Mouse (Mus musculus): ENCODE data around the gene Ern2. TPM values are rescaled to one million over a fixed set of nuclear protein-coding genes. Genes with fewer than 3 reads are reported as not detected.
A peak's percentile ranks its signal among the peaks of the same experiment; 100 is the strongest.

Ern2 gene
- total and polyA plus RNA-seq, 3 experiments, result not detected

DNA sequence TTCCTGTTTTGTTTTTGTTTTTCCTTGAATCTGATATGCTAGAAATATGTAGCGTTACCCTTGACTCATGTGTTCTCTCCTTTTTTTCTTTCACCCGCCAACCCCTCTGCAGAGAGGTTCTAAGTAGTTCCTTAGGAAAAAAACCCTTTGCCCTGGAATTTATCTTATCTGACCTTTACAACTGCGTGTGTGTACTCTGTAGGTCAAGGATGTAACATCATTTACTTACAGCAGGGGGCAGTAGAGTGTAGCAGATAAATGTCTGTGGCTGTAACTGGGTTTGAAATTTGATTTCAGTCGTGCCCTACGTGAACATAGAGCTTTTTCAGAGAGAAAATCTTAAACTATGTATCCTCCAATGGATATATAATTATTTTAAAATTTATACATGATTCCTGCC, 13.3 kb upstream of the Ern2 start:
- H3K9ac ChIP-seq (ENCODE audit: control insufficient read depth, low read depth, low read length, poor library complexity, severe bottlenecking), result no peak overlapping the region
- no peaks in the 10 kb centered on the region for H3K79me2 ChIP-seq (ENCODE audit: control insufficient read depth, insufficient read depth, low read length, poor library complexity)
- no peak overlapping the region for H3K27ac ChIP-seq (ENCODE audit: control insufficient read depth, low read depth, low read length)
- peaks cover 0 to 2% of the 10 kb centered on the region in 2 experiments; a peak in 1 of 4 replicates for H3K36me3 ChIP-seq (ENCODE audit: control insufficient read depth in 1 of 2, insufficient read depth in 2 of 2, low read length in 2 of 2)
- H3K4me1 ChIP-seq (ENCODE audit: control insufficient read depth in 1 of 2, insufficient read depth in 2 of 2, low read length in 2 of 2), result peaks cover 0 to 4% of the 10 kb centered on the region in 2 experiments; a peak in 1 of 4 replicates
- peak overlapping the region in 1 of 2 experiments; percentile 36; a peak in 1 of 4 replicates for H3K4me3 ChIP-seq (ENCODE audit: control insufficient read depth in 1 of 2, insufficient read depth in 1 of 2, low read depth in 2 of 2, low read length in 2 of 2)
- H3K9me3 ChIP-seq (replicated peaks; ENCODE audit: insufficient read depth, low read length), result no peaks in the 10 kb centered on the region
- peaks cover 2% of the 10 kb centered on the region in 2 experiments; a peak in 3 of 4 replicates for H3K27me3 ChIP-seq (ENCODE audit: control insufficient read depth in 1 of 2, insufficient read depth in 2 of 2, low read length in 2 of 2)
- peak; percentile 68 for DNase-seq (ENCODE audit: low read depth, low spot score)
- TF ChIP-seq SIN3A (IDR thresholded peaks at IDR 0.05; ENCODE audit: low read length) (peak; percentile 47; the same call in 1 of the 2 replicates), HCFC1 (IDR thresholded peaks at IDR 0.05; ENCODE audit: low read depth, low read length) (peak; percentile 49; the same call in 1 of the 2 replicates), POLR2AphosphoS2 (IDR thresholded peaks at IDR 0.05; ENCODE audit: low read length) (no peak), ZKSCAN1 (IDR thresholded peaks at IDR 0.05; ENCODE audit: low read depth, low read length) (no peak), POLR2A (IDR thresholded peaks at IDR 0.05; ENCODE audit: control insufficient read depth in 1 of 2, insufficient read depth in 1 of 2, low read depth in 1 of 2, low read length in 2 of 2, poor library complexity in 1 of 2) (no peak), MAZ (IDR thresholded peaks at IDR 0.05; ENCODE audit: low read depth, low read length) (no peak), MAFK (IDR thresholded peaks at IDR 0.05; ENCODE audit: borderline replicate concordance, low read depth, low read length) (no peak), NELFE (IDR thresholded peaks at IDR 0.05; ENCODE audit: low read depth, low read length) (no peak), CTCF (IDR thresholded peaks at IDR 0.05 in 2 of 3, conservative IDR thresholded peaks at IDR 0.05 in 1 of 3; ENCODE audit: control insufficient read depth in 1 of 3, insufficient read depth in 1 of 3, low read depth in 2 of 3, low read length in 3 of 3, poor library complexity in 1 of 3, severe bottlenecking in 1 of 3) (peak; percentile 16 to 83 (median 74); a peak in 4 of 6 replicates), ETS1 (IDR thresholded peaks at IDR 0.05; ENCODE audit: low read depth, low read length) (no peak), TCF12 (IDR thresholded peaks at IDR 0.05; ENCODE audit: low read depth, low read length) (no peak), MAX (IDR thresholded peaks at IDR 0.05; ENCODE audit: low read length) (no peak), BHLHE40 (IDR thresholded peaks at IDR 0.05; ENCODE audit: borderline replicate concordance, low read depth, low read length) (0 out of 2 replicates have a peak, but pooled peaks have one; percentile 4), NRF1 (IDR thresholded peaks at IDR 0.05; ENCODE audit: insufficient read depth, low read depth, low read length, poor library complexity, severe bottlenecking) (no peak), JUND (IDR thresholded peaks at IDR 0.05; ENCODE audit: low read depth, low read length) (no peak), KAT2A (conservative IDR thresholded peaks at IDR 0.05; ENCODE audit: low read depth, low read length) (no peak), ZNF384 (IDR thresholded peaks at IDR 0.05; ENCODE audit: low read depth, low read length) (peak; percentile 69), USF1 (IDR thresholded peaks at IDR 0.05; ENCODE audit: low read depth, low read length) (no peak), RAD21 (IDR thresholded peaks at IDR 0.05; ENCODE audit: low read depth, low read length) (peak; percentile 67), GATA1 (IDR thresholded peaks at IDR 0.05; ENCODE audit: low read depth, low read length) (peak; percentile 57), EP300 (IDR thresholded peaks at IDR 0.05; ENCODE audit: low read depth in 1 of 2, low read length in 2 of 2) (no peak; a peak in 1 of 4 replicates), ELF1 (IDR thresholded peaks at IDR 0.05; ENCODE audit: low read depth, low read length) (no peak), CHD2 (IDR thresholded peaks at IDR 0.05; ENCODE audit: low read length) (no peak), SMC3 (IDR thresholded peaks at IDR 0.05; ENCODE audit: low read depth, low read length) (peak; percentile 62), E2F4 (IDR thresholded peaks at IDR 0.05; ENCODE audit: borderline replicate concordance, low read depth, low read length) (no peak), ZC3H11A (IDR thresholded peaks at IDR 0.05; ENCODE audit: low read depth, low read length) (peak; percentile 37; the same call in 1 of the 2 replicates), TAL1 (IDR thresholded peaks at IDR 0.05; ENCODE audit: low read length) (no peak), CHD1 (IDR thresholded peaks at IDR 0.05; ENCODE audit: low read depth, low read length) (no peak), MEF2A (IDR thresholded peaks at IDR 0.05; ENCODE audit: extremely low read depth, insufficient replicate concordance, low read depth, low read length, poor library complexity, severe bottlenecking) (no peak), POLR2AphosphoS5 (IDR thresholded peaks at IDR 0.05; ENCODE audit: borderline replicate concordance, low read depth, low read length) (no peak), MYC (IDR thresholded peaks at IDR 0.05; ENCODE audit: low read depth, low read length) (no peak), ZMIZ1 (IDR thresholded peaks at IDR 0.05; ENCODE audit: low read depth, low read length) (no peak), MXI1 (IDR thresholded peaks at IDR 0.05; ENCODE audit: low read depth, low read length) (no peak), RCOR1 (IDR thresholded peaks at IDR 0.05; ENCODE audit: low read depth, low read length) (no peak), GABPA (IDR thresholded peaks at IDR 0.05; ENCODE audit: low read depth, low read length) (no peak), USF2 (IDR thresholded peaks at IDR 0.05; ENCODE audit: borderline replicate concordance in 1 of 2, insufficient read depth in 1 of 2, low read depth in 1 of 2, low read length in 2 of 2) (no peak), TBP (IDR thresholded peaks at IDR 0.05; ENCODE audit: low read depth, low read length) (no peak), MYB (IDR thresholded peaks at IDR 0.05; ENCODE audit: low read depth, low read length) (no peak)
